Mouse (Mus musculus) cerebral cortex, adult 2 months (tissue): ENCODE measurements around the gene Ift22.

Source experiments
- WGBS: fragments of 180-500 bp; shearing (Covaris S2); methylation state at CpG from one replicate; pipeline ENCODE4 v1.1.7; 2018; 5-methylcytosine and 5-hydroxymethylcytosine counted together

Gene Ift22

GRCm38 (mm10) chr5:136905630-136906029 lies 2.3 kb upstream of the Ift22 start:
- WGBS = 49% methylated on average over 7 of the region's 7 CpGs

- WGBS = 40% methylated on average over 9 of the region's 9 CpGs
Measured at GRCm38 (mm10) chr5:136907587-136907986, 363 bp upstream of the Ift22 start.

GRCm38 (mm10) chr5:136914183-136914582 lies 6.2 kb downstream of the Ift22 start:
- WGBS = 91% methylated on average over 3 of the region's 3 CpGs

GRCm38 (mm10) chr5:136917613-136918242 lies 9.8 kb downstream of the Ift22 start:
- WGBS = 90% methylated on average over 8 of the region's 8 CpGs

- WGBS = 1% methylated on average over 38 of the region's 38 CpGs
Measured at GRCm38 (mm10) chr5:136918655-136919472, 10.9 kb downstream of the Ift22 start.

- 16% methylated on average over 18 of the region's 18 CpGs for WGBS
Measured at GRCm38 (mm10) chr5:136919546-136920301, 11.8 kb downstream of the Ift22 start.

GRCm38 (mm10) chr5:136922830-136923229 lies 14.9 kb downstream of the Ift22 start:
- WGBS = 92% methylated on average over 9 of the region's 9 CpGs

- WGBS = 86% methylated on average over 7 of the region's 7 CpGs
Measured at GRCm38 (mm10) chr5:136923751-136924478, 16.0 kb downstream of the Ift22 start.

GRCm38 (mm10) chr5:136929073-136929472 lies 21.1 kb downstream of the Ift22 start:
- 20% methylated on average over 4 of the region's 4 CpGs for WGBS

- WGBS = 63% methylated on average over 14 of the region's 14 CpGs
Measured at GRCm38 (mm10) chr5:136931896-136932295, 23.9 kb downstream of the Ift22 start.

GRCm38 (mm10) chr5:136932956-136933355 lies 25.0 kb downstream of the Ift22 start:
- 88% methylated on average over 5 of the region's 5 CpGs for WGBS

GRCm38 (mm10) chr5:136933930-136934329 lies 26.0 kb downstream of the Ift22 start:
- WGBS = 94% methylated on average over 6 of the region's 6 CpGs

- 74% methylated on average over 7 of the region's 7 CpGs for WGBS
Measured at GRCm38 (mm10) chr5:136935905-136936695, 28.1 kb downstream of the Ift22 start.

GRCm38 (mm10) chr5:136936750-136937149 lies 28.8 kb downstream of the Ift22 start:
- WGBS = 82% methylated on average over 6 of the region's 6 CpGs

- 92% methylated on average over 5 of the region's 5 CpGs for WGBS
Measured at GRCm38 (mm10) chr5:136937621-136938020, 29.7 kb downstream of the Ift22 start.

GRCm38 (mm10) chr5:136939284-136939683 lies 31.3 kb downstream of the Ift22 start:
- WGBS = 70% methylated on average over 7 of the region's 7 CpGs

- 85% methylated on average over 6 of the region's 6 CpGs for WGBS
Measured at GRCm38 (mm10) chr5:136940029-136940428, 32.1 kb downstream of the Ift22 start.

- 93% methylated on average over 12 of the region's 12 CpGs for WGBS
Measured at GRCm38 (mm10) chr5:136940845-136941560, 33.1 kb downstream of the Ift22 start.

- 85% methylated on average over 3 of the region's 3 CpGs for WGBS
Measured at GRCm38 (mm10) chr5:136942781-136943180, 34.8 kb downstream of the Ift22 start.

- WGBS = 84% methylated on average over 2 of the region's 2 CpGs
Measured at GRCm38 (mm10) chr5:136943382-136943781, 35.4 kb downstream of the Ift22 start.
